Mouse (Mus musculus) C2C12 (cell line): ENCODE results near the gene Akap7.

Source experiments
- CTCF ChIP-seq: IDR thresholded peaks from one replicate; pipeline ENCODE4 v1.5.1; 2011; ENCODE audit not compliant: control insufficient read depth, insufficient read depth, insufficient read length
- MYOD1 ChIP-seq: IDR thresholded peaks from one replicate; pipeline ENCODE4 v1.6.1; 2011; ENCODE audit warnings: low read depth; ENCODE audit not compliant: control insufficient read depth, insufficient read length

- TF ChIP-seq CTCF: no peak
- TF ChIP-seq MYOD1: no peak
Measured at GRCm38 (mm10) chr10:25275492-25275891, 32.2 kb downstream of the Akap7 start.
